Mouse (Mus musculus): ENCODE results near the gene Lonp1. TPM values are rescaled to one million over a fixed set of nuclear protein-coding genes. Genes with fewer than 3 reads are reported as not detected.
"Not testable (repeated sequence)": the region's sequence is repeated elsewhere in the genome, so short reads cannot be mapped to it uniquely, and the experiment has no call there.

The Lonp1 gene
- total RNA-seq, 2 experiments from 2014 or later, result 60.6 to 62.6 TPM

DNA sequence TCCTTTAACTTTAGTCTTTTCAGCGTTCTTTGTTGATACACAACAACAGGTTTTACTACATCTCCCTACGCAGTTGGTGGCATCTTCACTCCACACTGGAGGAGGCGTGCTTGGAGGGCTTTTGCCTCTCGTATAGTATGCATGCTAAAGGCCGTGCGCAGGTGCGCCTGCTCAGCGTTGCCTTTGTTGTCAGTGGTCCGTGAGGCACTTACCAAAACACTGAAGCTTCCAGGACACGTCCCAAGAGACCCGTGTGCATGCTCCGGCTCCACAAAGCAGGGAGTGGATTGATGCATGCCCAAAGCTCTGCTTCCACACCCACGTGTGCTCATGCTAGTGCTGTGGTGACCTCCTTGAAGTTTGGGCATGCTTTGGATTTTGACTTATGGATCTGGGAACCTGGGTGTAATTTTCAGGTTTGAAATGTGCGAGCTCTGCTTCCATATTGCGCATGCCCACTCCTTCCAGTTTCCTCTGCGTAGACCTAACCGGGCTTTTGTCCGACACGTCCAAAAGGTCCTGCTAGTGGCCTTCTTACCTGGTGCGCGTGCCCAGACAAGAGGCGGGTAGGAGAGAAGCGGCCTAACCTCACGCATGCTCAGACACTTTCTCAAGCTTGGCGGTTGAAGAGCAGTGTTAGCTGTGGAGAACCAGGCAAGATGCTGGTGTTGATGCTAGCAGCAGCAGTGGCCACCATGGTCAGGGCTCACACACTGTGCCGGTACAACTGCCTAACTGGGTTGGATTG is 1.0 kb upstream of the Lonp1 start, which contains the start of gene Catsperd:
TSS of gene Catsperd (plus strand) at position 614 of the 748 bp plus-strand sequence.
- intact Hi-C loops (cut with DNase I), result loop anchor here (5.0 to 10.0 kb wide), 2 partner anchors 130 to 367 kb away; partner anchors contain the start of genes Alkbh7, Clpp and Nrtn
- DNase-seq, result no peak

DNA sequence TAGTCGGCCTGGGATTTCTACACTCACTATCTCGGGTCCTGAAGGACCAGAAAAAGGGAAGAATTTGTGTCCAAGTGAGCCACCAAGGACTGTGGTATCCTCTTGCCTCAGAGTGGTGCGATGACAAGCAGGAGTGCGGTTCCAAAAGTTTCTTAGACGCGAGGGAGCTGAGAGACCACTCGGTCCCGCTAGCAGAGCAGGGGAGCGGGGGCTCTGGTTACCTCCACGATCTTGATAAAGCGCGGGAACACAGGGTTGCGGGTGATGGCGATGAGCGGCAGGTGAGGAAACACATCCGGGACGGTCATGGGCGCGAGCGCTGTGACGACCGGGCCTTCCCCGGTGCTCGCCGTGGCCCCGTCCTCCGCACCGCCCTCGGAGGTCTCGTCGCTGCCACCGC is 427 bp downstream of the Lonp1 start:
- intact Hi-C loops (cut with DNase I), result loop anchor here (5.0 to 10.0 kb wide), 2 partner anchors 131 to 369 kb away; partner anchors contain the start of genes Alkbh7, Clpp and Nrtn
- no peak for DNase-seq

DNA sequence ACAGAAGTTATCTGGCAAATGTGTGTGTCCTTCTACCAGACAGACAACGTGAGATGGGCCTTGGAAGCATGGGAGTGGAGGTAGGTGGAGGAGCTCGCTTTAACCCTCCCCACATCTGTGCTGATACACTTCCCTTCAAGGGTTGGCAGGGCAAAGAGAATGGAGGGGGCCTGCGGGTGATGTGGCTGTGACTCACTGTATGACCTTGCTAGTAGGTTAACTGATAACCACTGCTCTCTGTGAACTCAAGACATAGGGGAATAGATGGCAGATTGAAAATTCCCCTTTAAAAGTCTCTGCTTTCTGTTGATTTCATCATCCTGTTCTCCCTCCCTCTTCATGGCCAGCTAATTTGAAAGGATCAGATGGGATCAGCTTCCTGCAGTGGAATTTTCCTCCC is 1.2 kb downstream of the Lonp1 start:
- intact Hi-C loops (cut with DNase I), result loop anchor here (5.0 to 10.0 kb wide), 2 partner anchors 132 to 369 kb away; partner anchors contain the start of genes Alkbh7, Clpp and Nrtn
- DNase-seq, result no peak

DNA sequence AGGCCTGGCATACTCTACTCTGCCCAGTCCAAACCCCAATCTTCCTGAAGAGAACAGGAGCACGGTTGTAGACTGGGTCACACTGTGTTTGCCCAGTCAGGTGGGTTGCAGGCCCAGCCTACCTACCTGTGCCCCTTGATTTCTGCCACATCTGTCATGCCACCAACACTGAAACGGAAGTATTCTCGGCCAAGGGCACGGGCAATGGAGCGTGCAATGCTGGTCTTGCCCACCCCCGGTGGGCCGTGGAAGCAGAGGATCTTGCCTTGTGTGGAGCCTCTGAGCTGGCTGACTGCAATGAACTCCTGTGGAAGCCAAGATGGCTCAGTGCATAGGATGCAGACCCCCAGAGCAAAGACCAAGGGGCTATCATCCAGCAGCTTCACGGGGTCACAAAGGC is 9.1 kb downstream of the Lonp1 start:
- DNase-seq, result no peak
- intact Hi-C loops (cut with DNase I), result no loop called here

DNA sequence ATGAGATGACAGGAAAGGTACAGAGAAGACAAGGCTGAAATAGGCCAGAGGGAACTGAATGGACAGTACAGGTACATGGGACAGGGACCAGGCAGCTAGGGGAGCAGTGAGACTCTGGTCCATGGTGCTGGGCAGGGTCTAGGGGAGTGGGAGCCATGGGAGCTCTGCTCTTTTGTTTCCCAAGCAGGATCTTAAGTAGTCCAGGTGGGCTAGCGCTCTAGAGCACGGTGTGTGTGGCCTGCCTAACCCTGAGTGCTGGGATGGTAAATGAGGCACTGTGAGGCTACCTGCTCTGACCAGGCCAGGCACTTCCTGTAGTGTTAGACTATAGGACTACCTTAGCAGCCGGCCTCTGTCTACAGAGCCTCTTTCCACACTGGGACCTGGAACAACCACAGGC is 10.0 kb downstream of the Lonp1 start:
- intact Hi-C loops (cut with DNase I), result no loop called here

DNA sequence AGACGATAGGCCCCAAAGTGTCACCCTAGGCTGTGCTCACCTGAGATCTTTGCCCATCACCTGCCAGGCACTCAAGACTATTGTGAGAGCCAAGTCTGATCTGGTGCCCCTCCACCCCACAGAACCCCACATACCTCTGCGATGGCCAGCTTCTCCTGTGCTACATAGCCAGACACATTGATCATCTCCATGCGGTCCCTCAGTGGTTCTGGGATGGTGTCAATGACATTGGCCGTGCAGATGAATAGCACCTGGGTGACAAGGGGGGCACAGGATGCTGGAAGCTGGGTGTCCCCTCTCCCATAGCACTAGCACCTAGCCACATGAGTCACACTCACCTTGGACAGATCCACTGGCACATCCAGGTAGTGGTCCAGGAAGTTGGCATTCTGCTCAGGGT is 10.9 kb downstream of the Lonp1 start:
- DNase-seq, result no peak
- intact Hi-C loops (cut with DNase I), result no loop called here

More for the DNA sequence above, 10.0 kb downstream of the Lonp1 start:
- no peak for DNase-seq

DNA sequence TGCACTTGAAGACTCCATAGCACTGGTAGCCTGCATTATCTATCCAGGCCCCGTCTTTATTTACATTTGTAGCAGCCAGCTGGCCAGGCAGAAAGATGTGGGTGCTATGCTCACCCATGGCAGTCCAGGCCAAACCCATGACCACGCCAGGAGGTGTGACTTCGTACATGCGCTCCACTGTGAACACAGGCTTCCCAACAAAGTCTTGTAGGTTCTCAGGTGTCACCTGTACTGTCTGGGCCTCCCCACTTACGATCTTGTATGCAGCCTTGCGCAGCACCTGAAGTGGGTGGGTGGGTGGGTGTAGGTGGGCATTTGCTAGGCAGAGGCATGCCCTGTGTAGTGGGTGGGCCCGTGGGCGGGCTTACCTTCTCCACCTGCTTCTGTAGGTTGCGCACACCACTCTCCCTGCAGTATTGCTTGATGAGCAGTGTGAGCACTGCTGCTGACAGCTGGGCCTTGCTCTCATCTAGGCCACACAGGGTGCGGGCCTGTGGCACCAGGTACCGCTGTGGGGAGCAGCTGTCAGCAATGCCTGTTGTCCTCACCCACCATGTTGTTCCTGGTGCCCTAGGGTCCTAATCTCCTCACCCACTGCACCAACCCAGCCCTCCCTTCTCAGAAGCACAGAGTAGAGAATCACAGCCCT is 11.4 kb downstream of the Lonp1 start:
- intact Hi-C loops (cut with DNase I), result no loop called here
- DNase-seq, result no peak

DNA sequence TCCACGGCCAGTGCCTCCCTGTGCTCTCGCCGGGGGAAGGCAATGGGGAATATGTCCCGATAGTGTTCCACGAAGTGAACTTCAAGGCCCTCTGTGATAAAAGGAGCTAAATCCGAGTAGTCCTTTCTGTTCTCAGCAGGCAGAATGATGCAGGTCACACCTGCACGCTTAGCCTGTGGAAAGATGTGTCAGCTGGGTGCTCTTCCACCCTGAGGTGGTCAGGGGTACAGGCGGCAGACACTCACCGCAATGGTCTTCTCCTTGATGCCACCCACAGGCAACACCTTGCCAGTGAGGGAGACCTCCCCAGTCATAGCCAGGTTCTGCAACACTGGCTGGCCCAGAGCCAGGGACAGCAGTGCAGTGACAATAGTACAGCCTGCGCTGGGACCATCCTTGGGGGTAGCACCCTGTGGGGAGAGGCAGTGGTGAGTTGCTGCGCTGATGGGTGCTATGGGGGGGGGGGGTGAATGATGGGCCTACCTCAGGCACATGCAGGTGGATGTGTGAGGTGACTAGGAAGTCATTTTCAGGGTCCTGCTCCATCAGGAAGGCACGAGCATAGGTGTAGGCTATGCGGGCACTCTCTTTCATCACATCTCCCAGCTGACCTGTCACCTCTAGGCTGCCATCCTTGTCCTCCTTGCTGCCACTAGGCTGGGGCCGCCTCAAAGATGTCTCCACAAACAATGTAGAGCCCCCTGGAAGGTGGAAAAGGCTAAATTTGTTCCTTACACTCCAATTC is 12.1 kb downstream of the Lonp1 start:
- no peak for DNase-seq
- intact Hi-C loops (cut with DNase I), result loop anchor here (5.0 kb wide), 2 partner anchors 53 to 143 kb away; partner anchors contain the start of gene Nrtn

DNA sequence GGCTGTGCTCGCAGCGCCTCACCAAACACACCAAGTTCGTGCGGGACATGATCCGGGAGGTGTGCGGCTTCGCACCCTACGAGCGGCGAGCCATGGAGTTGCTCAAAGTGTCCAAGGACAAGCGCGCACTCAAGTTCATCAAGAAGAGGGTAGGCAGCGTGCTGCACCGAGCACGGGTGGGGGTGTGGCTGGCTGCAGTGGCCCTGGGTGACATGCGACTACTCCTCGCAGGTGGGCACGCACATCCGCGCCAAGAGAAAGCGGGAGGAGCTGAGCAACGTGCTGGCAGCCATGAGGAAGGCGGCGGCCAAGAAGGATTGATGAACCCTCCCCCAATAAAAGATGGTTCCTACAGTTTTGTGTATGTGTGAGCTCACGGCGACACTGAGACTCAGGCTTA is 12.8 kb downstream of the Lonp1 start:
- DNase-seq, result not testable (repeated sequence)
- intact Hi-C loops (cut with DNase I), result loop anchor here (5.0 kb wide), 2 partner anchors 53 to 143 kb away; partner anchors contain the start of gene Nrtn

DNA sequence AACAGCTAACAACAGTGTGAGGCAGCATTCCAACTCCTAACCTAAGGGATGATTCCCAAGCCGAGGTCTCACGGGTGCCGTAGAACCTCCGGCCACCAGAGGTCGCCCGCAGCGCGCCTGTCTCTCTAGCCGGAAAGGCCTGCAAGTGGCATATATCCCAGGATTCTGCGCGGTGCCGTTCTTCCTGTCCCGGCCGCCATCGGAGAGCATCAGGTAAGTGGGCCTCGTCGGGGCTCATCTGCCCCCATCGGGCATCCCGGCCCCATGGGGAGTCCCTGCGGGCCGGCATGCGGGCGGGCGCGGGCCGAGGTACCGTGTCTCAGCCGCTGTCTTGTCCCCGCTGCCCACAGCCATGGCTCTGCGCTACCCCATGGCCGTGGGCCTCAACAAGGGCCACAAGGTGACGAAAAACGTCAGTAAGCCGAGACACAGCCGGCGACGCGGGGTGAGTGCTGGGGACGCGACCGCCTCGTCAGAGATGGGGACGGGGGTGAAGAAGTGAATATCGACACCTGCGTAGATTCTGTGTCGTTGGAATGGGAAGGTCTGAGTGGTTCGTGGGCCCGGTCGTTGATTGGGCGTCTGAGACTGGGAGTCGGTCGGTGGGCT is 13.3 kb downstream of the Lonp1 start, which contains the start of gene Rpl36:
TSS of gene Rpl36 (plus strand) at position 181 of the 609 bp plus-strand sequence.
- peak; percentile 94 for DNase-seq
- intact Hi-C loops (cut with DNase I), result loop anchor here (5.0 kb wide), 2 partner anchors 54 to 144 kb away; partner anchors contain the start of gene Nrtn

DNA sequence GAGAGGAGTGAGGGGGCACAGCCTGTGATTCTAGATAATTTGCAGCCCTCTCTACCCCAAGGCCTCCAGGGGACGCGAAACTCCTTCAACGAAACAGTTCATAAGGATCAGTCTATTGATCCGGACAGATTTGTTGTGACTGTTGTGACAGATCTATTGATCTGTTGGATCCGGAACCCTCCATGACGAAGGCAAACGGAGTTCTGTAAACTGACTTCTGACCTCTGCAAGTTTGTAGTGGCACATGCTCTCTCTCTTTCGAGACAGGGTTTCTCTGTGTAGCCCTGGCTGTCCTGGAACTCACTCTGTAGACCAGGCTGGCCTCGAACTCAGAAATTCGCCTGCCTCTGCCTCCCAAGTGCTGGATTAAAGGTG is 14.1 kb downstream of the Lonp1 start:
- not testable (repeated sequence) for DNase-seq
- intact Hi-C loops (cut with DNase I), result loop anchor here (5.0 kb wide), 2 partner anchors 55 to 145 kb away; partner anchors contain the start of gene Nrtn

DNA sequence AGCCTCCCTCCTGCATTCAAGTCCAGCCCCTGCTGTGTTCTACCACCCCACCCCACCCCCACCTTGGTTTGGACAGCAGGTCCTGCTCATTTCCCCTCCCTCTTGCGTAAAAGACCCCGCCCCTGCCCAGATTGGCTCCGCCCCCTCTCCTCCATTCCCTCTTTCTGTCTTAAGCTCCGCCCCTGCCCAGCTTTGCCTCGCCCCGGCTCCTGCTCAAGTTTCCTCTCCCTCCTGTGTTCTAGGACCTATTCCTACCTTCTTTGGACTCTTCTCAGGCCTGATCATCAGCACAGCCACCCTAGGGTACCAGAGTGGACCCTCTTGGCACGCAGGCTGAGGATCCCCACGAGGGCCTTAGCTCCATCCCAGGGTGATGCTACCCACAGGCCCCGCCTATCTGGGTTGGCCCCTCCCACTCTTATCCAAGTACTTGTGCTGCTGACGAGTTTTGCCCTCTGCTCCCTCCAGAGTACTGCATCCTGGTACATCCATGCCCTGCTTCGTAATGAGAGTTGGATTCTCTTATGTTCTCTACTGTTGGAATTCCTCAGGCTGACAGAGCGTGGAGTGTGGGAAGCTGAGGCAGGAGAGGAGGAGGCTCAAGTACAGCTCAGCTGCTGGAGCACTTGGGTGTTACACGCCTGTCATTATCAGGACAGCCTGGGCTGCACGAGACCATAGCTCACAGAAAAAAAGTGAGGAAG is 14.7 kb downstream of the Lonp1 start:
- no peak for DNase-seq
- intact Hi-C loops (cut with DNase I), result loop anchor here (5.0 kb wide), 2 partner anchors 55 to 145 kb away; partner anchors contain the start of gene Nrtn

DNA sequence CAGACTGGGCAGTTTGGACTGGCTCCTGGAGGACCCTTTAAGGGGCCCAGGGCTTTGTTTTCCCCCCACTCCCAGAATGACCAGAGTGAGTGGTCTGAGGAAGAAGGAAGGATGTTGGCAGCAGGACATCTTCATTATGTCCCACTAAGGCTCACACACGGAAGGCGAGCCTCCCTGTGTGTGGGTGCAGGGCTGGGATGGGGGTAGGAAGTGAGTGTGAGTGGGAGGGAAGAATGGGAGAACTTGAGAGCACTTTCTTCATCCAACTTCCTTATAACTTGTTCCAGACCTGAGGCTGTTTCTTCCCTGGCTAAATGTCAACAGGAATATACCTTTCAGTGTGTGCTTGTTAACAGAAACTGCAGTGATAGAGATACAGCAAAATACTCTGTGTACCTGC is 15.4 kb downstream of the Lonp1 start:
- DNase-seq, result no peak
- intact Hi-C loops (cut with DNase I), result loop anchor here (5.0 kb wide), 2 partner anchors 56 to 146 kb away; partner anchors contain the start of gene Nrtn

DNA sequence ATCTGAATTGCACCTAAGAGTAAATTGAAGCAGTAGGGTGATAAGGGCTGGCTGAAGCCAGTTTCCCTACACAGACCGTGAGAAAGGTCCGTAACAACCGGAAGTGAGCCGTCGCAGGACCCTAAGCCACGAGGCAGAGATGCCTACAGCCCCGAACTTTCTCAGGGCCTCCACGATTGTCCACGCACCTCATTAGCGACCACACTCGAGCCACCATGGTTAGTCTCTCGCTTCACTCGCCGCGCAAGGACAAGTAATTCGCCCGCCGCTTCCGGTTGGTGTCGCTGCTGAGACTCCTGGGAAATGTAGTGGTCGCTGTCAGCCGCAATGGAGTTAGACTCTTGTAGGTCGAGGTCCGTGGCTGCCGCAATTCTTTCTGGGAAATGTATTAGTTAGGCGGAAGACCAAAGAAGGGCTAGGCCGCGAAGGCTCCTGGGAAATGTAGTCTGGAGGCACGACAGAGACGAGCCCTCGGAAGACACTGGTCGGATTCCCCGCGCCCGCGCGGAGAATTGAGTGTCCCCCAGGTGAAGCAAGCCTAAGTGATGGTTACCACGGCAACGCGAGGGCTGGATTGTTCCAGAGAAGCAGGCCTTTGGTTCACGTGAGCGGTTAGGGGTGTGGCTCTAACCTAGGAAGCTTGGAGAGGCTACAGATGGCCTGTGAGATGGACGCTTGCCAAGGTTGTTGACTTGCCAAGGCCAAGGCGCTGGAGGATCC is 17.1 kb downstream of the Lonp1 start, which contains the start of gene 2410015M20Rik:
TSS of gene 2410015M20Rik (minus strand) at position 320 of the 720 bp plus-strand sequence.
- intact Hi-C loops (cut with DNase I), result loop anchor here (5.0 kb wide), 2 partner anchors 58 to 148 kb away; partner anchors contain the start of gene Nrtn

DNA sequence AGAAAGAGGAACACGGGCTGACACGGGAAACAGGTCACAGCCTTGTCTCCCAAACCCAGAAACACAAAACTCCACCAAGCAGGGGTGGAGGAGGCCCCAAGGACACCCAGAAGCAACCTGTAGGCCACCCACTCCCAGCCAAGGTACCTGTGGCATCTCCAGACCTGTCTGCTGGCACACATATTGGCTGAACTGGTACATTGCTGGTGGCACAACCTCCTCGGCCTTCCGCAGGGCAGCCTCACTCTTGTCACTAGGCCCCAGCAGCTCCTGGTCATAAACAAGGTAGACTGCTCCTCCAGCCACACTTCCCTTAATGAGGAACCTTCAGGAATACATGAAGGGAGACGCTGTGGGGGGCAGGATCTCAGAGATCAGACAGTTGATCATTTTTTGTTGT is 18.0 kb downstream of the Lonp1 start:
- intact Hi-C loops (cut with DNase I), result no loop called here
- no peak for DNase-seq

More for the DNA sequence above, 17.1 kb downstream of the Lonp1 start, which contains the start of gene 2410015M20Rik:
- DNase-seq, result peak; percentile 92 to 93

DNA sequence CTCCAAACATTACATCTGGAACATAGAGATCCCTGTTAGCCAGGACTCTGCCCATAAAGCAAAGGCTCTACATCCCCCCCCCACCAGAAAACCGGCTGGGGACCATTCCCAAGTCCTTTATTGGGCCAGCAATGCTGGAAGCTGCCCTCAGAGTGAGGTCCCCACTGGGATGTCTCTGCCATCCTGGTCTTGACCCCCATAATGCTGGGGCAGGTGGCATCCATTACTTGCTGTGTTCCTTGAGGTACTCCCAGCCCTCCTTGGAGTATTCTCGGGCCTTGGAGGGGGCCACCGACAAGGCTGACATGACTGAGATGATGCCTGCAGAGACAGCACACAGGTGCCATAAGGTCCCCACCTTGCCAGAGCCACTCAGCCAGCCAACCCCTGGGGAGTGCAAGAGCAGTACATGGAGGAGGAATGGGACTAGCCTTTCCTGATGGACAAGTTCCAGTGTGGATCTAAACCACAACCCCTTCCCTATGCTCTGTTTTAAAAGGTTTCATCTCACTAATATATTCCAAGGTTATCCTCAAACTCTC is 19.1 kb downstream of the Lonp1 start:
- no peak for DNase-seq
- intact Hi-C loops (cut with DNase I), result loop anchor here (2.0 kb wide), 1 partner anchor 15 kb away; no protein-coding TSS in a partner anchor

DNA sequence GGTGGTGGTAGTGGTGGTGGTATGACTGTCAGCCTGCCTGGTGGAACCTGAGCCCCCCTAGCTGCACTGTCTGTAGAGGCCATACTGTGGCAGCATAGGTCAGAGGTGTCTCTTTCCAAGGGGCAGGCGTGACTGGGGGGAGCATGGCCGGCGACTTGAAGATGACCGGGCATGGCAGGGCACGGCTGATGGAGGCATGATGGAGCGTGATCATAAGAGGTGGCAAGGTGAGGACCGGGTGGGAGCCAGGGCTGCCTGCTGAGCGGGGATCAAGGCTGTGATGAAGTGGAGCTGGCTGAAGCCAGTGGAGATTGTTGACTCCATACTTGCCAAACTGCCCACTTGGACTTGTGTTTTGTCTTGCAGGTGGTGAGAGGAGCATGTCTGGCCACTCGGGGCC is 21.3 kb downstream of the Lonp1 start:
- intact Hi-C loops (cut with DNase I), result no loop called here
- DNase-seq, result no peak

DNA sequence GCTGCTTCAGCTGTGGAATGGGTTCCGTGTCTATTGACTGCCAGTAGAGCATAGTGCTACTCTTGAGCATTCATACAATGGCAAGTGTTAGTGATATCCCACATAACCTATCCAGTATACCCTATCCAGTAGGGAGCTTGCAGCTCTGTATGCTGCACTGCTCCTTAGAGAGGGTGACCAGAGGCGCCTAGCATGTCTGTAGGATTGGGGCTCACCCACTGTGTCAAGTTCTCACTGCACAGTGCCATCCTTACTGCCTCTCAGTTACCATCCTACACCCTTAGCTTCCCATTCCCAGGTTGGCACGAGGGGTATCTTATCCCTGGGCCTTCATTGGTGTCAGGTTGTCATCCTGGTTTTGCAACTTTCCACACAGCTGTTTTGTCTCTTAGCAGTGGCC is 22.3 kb downstream of the Lonp1 start:
- intact Hi-C loops (cut with DNase I), result no loop called here
- DNase-seq, result no peak
